Mouse (Mus musculus): ENCODE data around the gene Tgm5.

DNA sequence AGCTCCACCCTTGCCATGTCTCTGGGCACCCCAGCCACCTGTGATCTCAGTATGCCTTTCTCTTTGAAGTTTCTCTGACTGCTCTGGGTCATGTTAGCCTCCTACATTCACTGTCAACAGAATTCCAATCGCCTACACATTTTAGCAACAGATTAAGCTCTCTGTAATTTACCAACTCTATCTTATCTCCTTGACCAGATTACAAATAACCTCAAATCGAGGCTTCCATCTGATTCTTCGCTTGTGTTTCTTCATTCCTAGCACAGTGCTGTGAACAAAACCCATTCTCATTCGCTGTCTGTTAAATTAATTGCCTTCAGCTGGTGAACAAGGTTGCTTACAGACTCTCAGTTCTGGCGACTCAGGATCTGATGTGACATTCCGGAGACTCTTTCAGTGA lies 27.6 kb downstream of the Tgm5 start:
- TF ChIP-seq GATA1 (IDR thresholded peaks at IDR 0.05; ENCODE audit: borderline replicate concordance, low read length) = no peak
- TF ChIP-seq CTCF (IDR thresholded peaks at IDR 0.05; ENCODE audit: low read depth, low read length) = no peak
- no peak for TF ChIP-seq GATA2 (IDR thresholded peaks at IDR 0.05; ENCODE audit: borderline replicate concordance, low read depth, low read length)
- TF ChIP-seq TAL1 (conservative IDR thresholded peaks at IDR 0.05; ENCODE audit: low read depth, low read length) = peak; percentile 62

Measured in G1E (cell line).